Mouse (Mus musculus) lung, postnatal 0 days (tissue): ENCODE results near the gene Anxa11.

ENCODE experiments used
- CTCF ChIP-seq: IDR thresholded peaks from 2 replicates; pipeline ENCODE4 v1.5.1; 2016; ENCODE audit warnings: antibody characterized with exemption, mild to moderate bottlenecking
- EP300 ChIP-seq: IDR thresholded peaks from 2 replicates; pipeline ENCODE4 v1.6.1; 2016; ENCODE audit warnings: antibody characterized with exemption, mild to moderate bottlenecking, control low read depth

- TF ChIP-seq EP300 (no peak), CTCF (no peak)
Observed at GRCm38 (mm10) chr14:25846516-25846915, 4.6 kb downstream of the Anxa11 start.
